Comparison of ENCODE assay signal across 14 mouse cellular contexts in genomic region chr19:4569356-4570236, GRCm38 (mm10). TPM values are rescaled to one million over a fixed set of nuclear protein-coding genes. Genes with fewer than 3 reads are reported as not detected.
DNase-seq lines count a peak whose midpoint lies in the region; ATAC-seq lines count a peak whose summit lies in the region.
"Had no signal": no experiment of that assay in that cellular context is flagged by ENCODE, and none has a peak within 500 bp of the region (broad histone marks: within the 10 kb centered on the region; RNA-seq: fewer than 3 reads in every experiment).

No protein-coding gene starts in this region.

- peak; percentile 11 for DNase-seq in forebrain, embryonic 14.5 days (ENCODE audit: low spot score)
- DNase-seq in forebrain, embryonic 10.5 days (ENCODE audit: extremely low spot score, low spot score), result no peak
- peak; percentile 34 to 45 for DNase-seq in layer of hippocampus, postnatal 14 days (ENCODE audit: low spot score in 2 of 2)
- no peak for DNase-seq in layer of hippocampus, postnatal 25 days (ENCODE audit: extremely low spot score in 1 of 2, low spot score in 1 of 2)
- DNase-seq in lung, postnatal 36 days, result peak; percentile 74
- no peak for DNase-seq in right cerebral cortex, adult 2 months (ENCODE audit: low spot score in 2 of 2)
- no peak for DNase-seq in adrenal gland, postnatal 36 days
- DNase-seq: gastrocnemius, postnatal 25 days; right cerebral cortex, postnatal 4 days had no signal

- no peak for ATAC-seq in forebrain, embryonic 14.5 days
- no peak for ATAC-seq in liver, embryonic 12.5 days
- ATAC-seq: forebrain, embryonic 13.5 days had no signal

- no peaks in the 10 kb centered on the region for H3K9me3 ChIP-seq in forebrain, embryonic 14.5 days (replicated peaks; ENCODE audit: control insufficient read depth, low read length)
- no peaks in the 10 kb centered on the region for H3K9me3 ChIP-seq in forebrain, embryonic 10.5 days
- H3K9me3 ChIP-seq in liver, embryonic 12.5 days (replicated peaks), result no peaks in the 10 kb centered on the region
- H3K9me3 ChIP-seq: forebrain, embryonic 13.5 days; G1E; hindbrain, embryonic 13.5 days; neural tube, embryonic 12.5 days had no signal

- WGBS in forebrain, embryonic 14.5 days, result 73% methylated on average over 17 of the region's 17 CpGs
- 85% methylated on average over 17 of the region's 17 CpGs for WGBS in forebrain, embryonic 10.5 days
- 73% methylated on average over 17 of the region's 17 CpGs for WGBS in liver, embryonic 12.5 days (ENCODE audit: insufficient replicate concordance)

- H3K4me2 ChIP-seq in forebrain, embryonic 14.5 days (ENCODE audit: low read length), result no peak overlapping the region
- peak overlapping the region; percentile 52 for H3K4me2 ChIP-seq in liver, embryonic 12.5 days
- H3K4me2 ChIP-seq: forebrain, embryonic 13.5 days; hindbrain, embryonic 13.5 days; neural tube, embryonic 12.5 days had no signal

- H3K27ac ChIP-seq in forebrain, embryonic 14.5 days (ENCODE audit: low read depth, low read length), result no peak overlapping the region
- H3K27ac ChIP-seq in forebrain, embryonic 10.5 days, result no peak overlapping the region
- peak overlapping the region; percentile 96 for H3K27ac ChIP-seq in liver, embryonic 12.5 days
- H3K27ac ChIP-seq: forebrain, embryonic 13.5 days; hindbrain, embryonic 13.5 days; neural tube, embryonic 12.5 days had no signal

- H3K27me3 ChIP-seq in forebrain, embryonic 14.5 days (replicated peaks; ENCODE audit: control insufficient read depth, insufficient read depth, low read length), result no peaks in the 10 kb centered on the region
- H3K27me3 ChIP-seq in forebrain, embryonic 10.5 days (ENCODE audit: poor library complexity, severe bottlenecking), result no peaks in the 10 kb centered on the region
- no peaks in the 10 kb centered on the region for H3K27me3 ChIP-seq in liver, embryonic 12.5 days (replicated peaks)
- H3K27me3 ChIP-seq: forebrain, embryonic 13.5 days; hindbrain, embryonic 13.5 days; neural tube, embryonic 12.5 days had no signal

- no peak overlapping the region for H3K4me3 ChIP-seq in forebrain, embryonic 14.5 days (ENCODE audit: low read depth, low read length)
- no peak overlapping the region for H3K4me3 ChIP-seq in forebrain, embryonic 10.5 days
- H3K4me3 ChIP-seq in liver, embryonic 12.5 days, result no peak overlapping the region
- H3K4me3 ChIP-seq: forebrain, embryonic 13.5 days; hindbrain, embryonic 13.5 days; neural tube, embryonic 12.5 days had no signal

- no peak overlapping the region for H3K9ac ChIP-seq in forebrain, embryonic 14.5 days (ENCODE audit: low read length)
- H3K9ac ChIP-seq in liver, embryonic 12.5 days, result peak overlapping the region; percentile 67
- H3K9ac ChIP-seq: forebrain, embryonic 13.5 days; hindbrain, embryonic 13.5 days; neural tube, embryonic 12.5 days had no signal

- H3K4me1 ChIP-seq in forebrain, embryonic 14.5 days (ENCODE audit: control insufficient read depth, insufficient read depth, low read length), result peaks cover 8% of the 10 kb centered on the region; the same call in 1 of the 2 replicates
- H3K4me1 ChIP-seq in forebrain, embryonic 10.5 days, result no peaks in the 10 kb centered on the region; the same call in 1 of the 2 replicates
- peaks cover 75% of the 10 kb centered on the region for H3K4me1 ChIP-seq in liver, embryonic 12.5 days
- H3K4me1 ChIP-seq: neural tube, embryonic 12.5 days had no signal

- H3K36me3 ChIP-seq in forebrain, embryonic 14.5 days (ENCODE audit: control insufficient read depth, insufficient read depth, low read length), result no peaks in the 10 kb centered on the region
- no peaks in the 10 kb centered on the region for H3K36me3 ChIP-seq in forebrain, embryonic 10.5 days (replicated peaks)
- no peaks in the 10 kb centered on the region for H3K36me3 ChIP-seq in liver, embryonic 12.5 days
- H3K36me3 ChIP-seq: G1E; hindbrain, embryonic 13.5 days; neural tube, embryonic 12.5 days had no signal

RNA-seq across cellular contexts. Expression of gene Lrfn4, which starts 45.9 kb away (rescaled TPM):
- polyA plus RNA-seq in forebrain, embryonic 14.5 days (2014; fragmentation: Nextera tagmentation; extraction: Ambion mirVana), result 12.2 and 12.6 TPM in 2 replicates
- 5.0 and 5.7 TPM in 2 replicates for polyA plus RNA-seq in forebrain, embryonic 10.5 days (2016; fragmentation: Nextera tagmentation; extraction: Ambion mirVana)
- total RNA-seq in layer of hippocampus, postnatal 14 days (2021), result 10 to 100 TPM; 50.9 to 53.1 TPM
- 10 to 100 TPM; 40.9 to 41.6 TPM for total RNA-seq in layer of hippocampus, postnatal 25 days (2021)
- polyA plus RNA-seq in liver, embryonic 12.5 days (2016; fragmentation: Nextera tagmentation; extraction: Ambion mirVana), result 2.6 and 2.7 TPM in 2 replicates
- total RNA-seq in adrenal gland, postnatal 36 days (2021), result 1 to 10 TPM; 5.5 to 6.9 TPM

RNA-seq across cellular contexts. Expression of gene Rce1, which starts 55.8 kb away (rescaled TPM):
- 57.1 and 57.5 TPM in 2 replicates for polyA plus RNA-seq in forebrain, embryonic 14.5 days (2014; fragmentation: Nextera tagmentation; extraction: Ambion mirVana)
- polyA plus RNA-seq in forebrain, embryonic 10.5 days (2016; fragmentation: Nextera tagmentation; extraction: Ambion mirVana), result 84.3 and 84.9 TPM in 2 replicates
- total RNA-seq in layer of hippocampus, postnatal 14 days (2021), result 10 to 100 TPM; 16.7 to 18.2 TPM
- 10 to 100 TPM; 21.4 to 24.2 TPM for total RNA-seq in layer of hippocampus, postnatal 25 days (2021)
- 35.9 and 39.3 TPM in 2 replicates for polyA plus RNA-seq in liver, embryonic 12.5 days (2016; fragmentation: Nextera tagmentation; extraction: Ambion mirVana)
- 10 to 100 TPM; 36.2 to 38.3 TPM for total RNA-seq in adrenal gland, postnatal 36 days (2021)

RNA-seq across cellular contexts. Expression of gene Pcx, which starts 59.3 kb away (rescaled TPM):
- 14.8 and 19.2 TPM in 2 replicates for polyA plus RNA-seq in forebrain, embryonic 14.5 days (2014; fragmentation: Nextera tagmentation; extraction: Ambion mirVana)
- polyA plus RNA-seq in forebrain, embryonic 10.5 days (2016; fragmentation: Nextera tagmentation; extraction: Ambion mirVana), result 17.0 and 18.5 TPM in 2 replicates
- total RNA-seq in layer of hippocampus, postnatal 14 days (2021), result 10 to 100 TPM; 56.6 to 63.9 TPM
- total RNA-seq in layer of hippocampus, postnatal 25 days (2021), result 10 to 100 TPM; 66.6 to 70.6 TPM
- polyA plus RNA-seq in liver, embryonic 12.5 days (2016; fragmentation: Nextera tagmentation; extraction: Ambion mirVana), result 34.3 and 34.8 TPM in 2 replicates
- total RNA-seq in adrenal gland, postnatal 36 days (2021), result 100 to 1,000 TPM; 683 to 762 TPM

Comparison
In these comparisons a context has a peak if more than half of its experiments do, and no peak if none do; other contexts are left out.
1. DNase-seq: peak in forebrain, embryonic 14.5 days (single experiment), layer of hippocampus, postnatal 14 days (2 of 2) and lung, postnatal 36 days (single experiment); none in forebrain, embryonic 10.5 days (single experiment), layer of hippocampus, postnatal 25 days (0 of 2), right cerebral cortex, adult 2 months (0 of 2) and adrenal gland, postnatal 36 days (0 of 2).
2. RNA of gene Lrfn4, which starts 45.9 kb away (total RNA-seq): 50.9 to 53.1 TPM in layer of hippocampus, postnatal 14 days and 40.9 to 41.6 TPM in layer of hippocampus, postnatal 25 days; 5.5 to 6.9 TPM in adrenal gland, postnatal 36 days; every median in the first group is over 4 times any median in the second.
3. RNA of gene Pcx, which starts 59.3 kb away (total RNA-seq): 683 to 762 TPM in adrenal gland, postnatal 36 days; 66.6 to 70.6 TPM in layer of hippocampus, postnatal 25 days and 56.6 to 63.9 TPM in layer of hippocampus, postnatal 14 days; every median in the first group is over 4 times any median in the second.